Mouse (Mus musculus) hindbrain, embryonic 13.5 days (tissue): ENCODE results near the gene Ythdc1. TPM values are rescaled to one million over a fixed set of nuclear protein-coding genes. Genes with fewer than 3 reads are reported as not detected.
A peak's percentile ranks its signal among the peaks of the same experiment; 100 is the strongest.
"Not testable (repeated sequence)": the region's sequence is repeated elsewhere in the genome, so short reads cannot be mapped to it uniquely, and the experiment has no call there.

Experiments used
- ATAC-seq: fragments of 200-750 bp; cut with Nextera tagmentation; 2 replicates; pipeline ENCODE4 v1.8.0; 2017; ENCODE audit warnings: moderate TSS enrichment; ENCODE audit not compliant: low FRiP score
- H3K27ac ChIP-seq: fragments of 300-500 bp; sonication (generic); 2 replicates; pipeline ENCODE4 v1.5.1; 2015; ENCODE audit warnings: inconsistent platforms, mild to moderate bottlenecking, moderate library complexity
- H3K27me3 ChIP-seq: fragments of 300-500 bp; sonication (generic); 2 replicates; pipeline ENCODE4 v1.6.1; 2015; ENCODE audit warnings: mild to moderate bottlenecking, inconsistent platforms
- H3K36me3 ChIP-seq: fragments of 300-500 bp; sonication (generic); 2 replicates; pipeline ENCODE4 v1.6.1; 2015; ENCODE audit warnings: mild to moderate bottlenecking, inconsistent platforms
- H3K4me1 ChIP-seq: fragments of 300-500 bp; sonication (generic); replicated peaks from 2 replicates; pipeline ENCODE4 v1.6.1; 2015; ENCODE audit warnings: inconsistent platforms
- H3K4me2 ChIP-seq: fragments of 300-500 bp; sonication (generic); 2 replicates; pipeline ENCODE4 v1.6.1; 2015; ENCODE audit warnings: inconsistent platforms, mild to moderate bottlenecking, moderate library complexity
- H3K4me3 ChIP-seq: fragments of 300-500 bp; sonication (generic); 2 replicates; pipeline ENCODE4 v1.5.1; 2015; ENCODE audit warnings: mild to moderate bottlenecking, inconsistent platforms
- H3K9ac ChIP-seq: fragments of 300-500 bp; sonication (generic); 2 replicates; pipeline ENCODE4 v1.6.1; 2015; ENCODE audit warnings: mild to moderate bottlenecking, inconsistent platforms
- H3K9me3 ChIP-seq: fragments of 300-500 bp; sonication (generic); 2 replicates; pipeline ENCODE4 v1.6.1; 2016; ENCODE audit warnings: inconsistent platforms
- WGBS: fragments of 180-500 bp; shearing (Covaris S2); methylation state at CpG from one replicate; pipeline ENCODE4 v1.1.7; 2015; 5-methylcytosine and 5-hydroxymethylcytosine counted together
- polyA plus RNA-seq: library from polyadenylated mRNA; unstranded; fragments of >200 nt; fragmentation: Nextera tagmentation; extraction: Ambion mirVana; gene quantifications from 2 replicates; pipeline ENCODE4 v1.2.1, GENCODE M21; 2015

Gene Ythdc1
- polyA plus RNA-seq, 1 experiment from 2014 or later: 42.4 TPM

- not testable (repeated sequence) for H3K27ac ChIP-seq, H3K9ac ChIP-seq, H3K4me2 ChIP-seq, H3K9me3 ChIP-seq, H3K4me1 ChIP-seq, ATAC-seq, H3K4me3 ChIP-seq, H3K27me3 ChIP-seq
- H3K36me3 ChIP-seq: peaks cover 24% of the 10 kb centered on the region
- 95% methylated on average over 4 of the region's 4 CpGs for WGBS
Measured at GRCm38 (mm10) chr5:86836378-86836777, 32.4 kb downstream of the Ythdc1 start.

GRCm38 (mm10) chr5:86838110-86838509 is 34.1 kb downstream of the Ythdc1 start:
- no peak for ATAC-seq
- Histone ChIP-seq H3K27me3 (no peaks in the 10 kb centered on the region), H3K9me3 (no peaks in the 10 kb centered on the region), H3K9ac (no peak overlapping the region), H3K4me1 (no peaks in the 10 kb centered on the region), H3K4me3 (no peak overlapping the region), H3K27ac (no peak overlapping the region), H3K4me2 (no peak overlapping the region), H3K36me3 (peaks cover 19% of the 10 kb centered on the region)
- WGBS: 85% methylated on average over 1 of the region's 1 CpGs

- ATAC-seq: peak; percentile 24; the same call in 1 of the 2 replicates
- H3K4me1 ChIP-seq: no peaks in the 10 kb centered on the region
- H3K27me3 ChIP-seq: no peaks in the 10 kb centered on the region
- 82% methylated on average over 1 of the region's 1 CpGs for WGBS
- no peak overlapping the region for H3K4me3 ChIP-seq
- H3K4me2 ChIP-seq: no peak overlapping the region
- H3K9ac ChIP-seq: no peak overlapping the region
- no peaks in the 10 kb centered on the region for H3K9me3 ChIP-seq
- H3K36me3 ChIP-seq: peaks cover 16% of the 10 kb centered on the region
- H3K27ac ChIP-seq: no peak overlapping the region
Measured at GRCm38 (mm10) chr5:86839472-86839871, 35.5 kb downstream of the Ythdc1 start.

GRCm38 (mm10) chr5:86840207-86840606 is 36.2 kb downstream of the Ythdc1 start:
- Histone ChIP-seq H3K9me3 (no peaks in the 10 kb centered on the region), H3K27ac (no peak overlapping the region), H3K9ac (no peak overlapping the region), H3K4me2 (no peak overlapping the region), H3K4me3 (no peak overlapping the region), H3K4me1 (no peaks in the 10 kb centered on the region), H3K36me3 (peaks cover 15% of the 10 kb centered on the region), H3K27me3 (no peaks in the 10 kb centered on the region)
- 97% methylated on average over 2 of the region's 2 CpGs for WGBS
- ATAC-seq: no peak

GRCm38 (mm10) chr5:86841261-86841660 is 37.2 kb downstream of the Ythdc1 start:
- not testable (repeated sequence) for H3K4me2 ChIP-seq, H3K9me3 ChIP-seq, H3K4me1 ChIP-seq, H3K4me3 ChIP-seq, H3K27ac ChIP-seq, H3K27me3 ChIP-seq, H3K36me3 ChIP-seq, ATAC-seq, H3K9ac ChIP-seq

- Histone ChIP-seq H3K4me2 (no peak overlapping the region), H3K9me3 (no peaks in the 10 kb centered on the region), H3K27me3 (no peaks in the 10 kb centered on the region), H3K4me1 (no peaks in the 10 kb centered on the region), H3K4me3 (no peak overlapping the region), H3K9ac (no peak overlapping the region), H3K36me3 (no peaks in the 10 kb centered on the region), H3K27ac (no peak overlapping the region)
- no peak for ATAC-seq
Measured at GRCm38 (mm10) chr5:86850104-86850503, 46.1 kb downstream of the Ythdc1 start.

GRCm38 (mm10) chr5:86851658-86852057 is 47.6 kb downstream of the Ythdc1 start:
- Histone ChIP-seq H3K9me3 (no peaks in the 10 kb centered on the region), H3K36me3 (no peaks in the 10 kb centered on the region), H3K4me2 (no peak overlapping the region), H3K4me1 (no peaks in the 10 kb centered on the region), H3K27ac (no peak overlapping the region), H3K27me3 (no peaks in the 10 kb centered on the region), H3K4me3 (no peak overlapping the region), H3K9ac (no peak overlapping the region)
- WGBS: 50% methylated on average over 5 of the region's 5 CpGs
- ATAC-seq: no peak

GRCm38 (mm10) chr5:86856505-86856904 is 52.5 kb downstream of the Ythdc1 start:
- not testable (repeated sequence) for H3K27me3 ChIP-seq, H3K27ac ChIP-seq, ATAC-seq, H3K4me1 ChIP-seq, H3K36me3 ChIP-seq, H3K4me3 ChIP-seq, H3K9ac ChIP-seq, H3K9me3 ChIP-seq, H3K4me2 ChIP-seq
- WGBS: 58% methylated on average over 13 of the region's 13 CpGs

- WGBS: 26% methylated on average over 1 of the region's 1 CpGs
- H3K4me3 ChIP-seq: no peak overlapping the region
- no peak overlapping the region for H3K27ac ChIP-seq
- no peak overlapping the region for H3K4me2 ChIP-seq
- no peak for ATAC-seq
- no peak overlapping the region for H3K9ac ChIP-seq
- H3K36me3 ChIP-seq: no peaks in the 10 kb centered on the region
- no peaks in the 10 kb centered on the region for H3K4me1 ChIP-seq
- no peaks in the 10 kb centered on the region for H3K27me3 ChIP-seq
- H3K9me3 ChIP-seq: no peaks in the 10 kb centered on the region
Measured at GRCm38 (mm10) chr5:86857682-86858081, 53.7 kb downstream of the Ythdc1 start.

GRCm38 (mm10) chr5:86858336-86858735 is 54.3 kb downstream of the Ythdc1 start:
- whole genome bisulfite sequencing: 42% methylated on average over 3 of the region's 3 CpGs
- no peaks in the 10 kb centered on the region for H3K4me1 ChIP-seq
- H3K4me2 ChIP-seq: no peak overlapping the region
- no peak for ATAC-seq
- H3K4me3 ChIP-seq: no peak overlapping the region
- no peaks in the 10 kb centered on the region for H3K36me3 ChIP-seq
- no peaks in the 10 kb centered on the region for H3K9me3 ChIP-seq
- H3K27ac ChIP-seq: no peak overlapping the region
- no peak overlapping the region for H3K9ac ChIP-seq
- no peaks in the 10 kb centered on the region for H3K27me3 ChIP-seq

GRCm38 (mm10) chr5:86871877-86872276 is 67.9 kb downstream of the Ythdc1 start:
- Histone ChIP-seq H3K27me3 (no peaks in the 10 kb centered on the region), H3K4me3 (no peak overlapping the region), H3K27ac (no peak overlapping the region), H3K36me3 (no peaks in the 10 kb centered on the region), H3K9ac (no peak overlapping the region), H3K9me3 (no peaks in the 10 kb centered on the region), H3K4me2 (no peak overlapping the region), H3K4me1 (no peaks in the 10 kb centered on the region)
- 60% methylated on average over 1 of the region's 1 CpGs for WGBS
- ATAC-seq: no peak
